18 mouse cellular contexts compared by ENCODE assay signal in genomic region chr11:95500836-95501235, GRCm38 (mm10). TPM values are rescaled to one million over a fixed set of nuclear protein-coding genes. Genes with fewer than 3 reads are reported as not detected.
DNase-seq lines count a peak whose midpoint lies in the region; ATAC-seq lines count a peak whose summit lies in the region.
"Had no signal": no experiment of that assay in that cellular context is flagged by ENCODE, and none has a peak within 500 bp of the region (broad histone marks: within the 10 kb centered on the region; RNA-seq: fewer than 3 reads in every experiment).

No protein-coding gene starts in this region.

- WGBS in forebrain, embryonic 11.5 days, result 66% methylated on average over 3 of the region's 3 CpGs
- 42% methylated on average over 3 of the region's 3 CpGs for WGBS in forebrain, embryonic 12.5 days
- 25% methylated on average over 3 of the region's 3 CpGs for WGBS in midbrain, embryonic 12.5 days
- 42% methylated on average over 3 of the region's 3 CpGs for WGBS in midbrain, embryonic 11.5 days
- 24% methylated on average over 3 of the region's 3 CpGs for WGBS in forebrain, embryonic 16.5 days
- WGBS in midbrain, embryonic 15.5 days, result 5% methylated on average over 3 of the region's 3 CpGs
- 47% methylated on average over 3 of the region's 3 CpGs for WGBS in kidney, embryonic 15.5 days

- DNase-seq in forebrain, embryonic 11.5 days (ENCODE audit: low spot score), result peak; percentile 24
- DNase-seq in midbrain, embryonic 11.5 days (ENCODE audit: low spot score, missing footprints), result no peak
- no peak for DNase-seq in ovary, postnatal 10 days (ENCODE audit: low spot score)
- DNase-seq: adrenal gland, postnatal 10 days; B cell, adult 2 months; gastrocnemius, postnatal 25 days; right cerebral cortex, postnatal 4 days; thymus, postnatal 25 days had no signal

- no peaks in the 10 kb centered on the region; the same call in 1 of the 2 replicates for H3K36me3 ChIP-seq in forebrain, embryonic 11.5 days (ENCODE audit: control insufficient read depth, insufficient read depth, low read length)
- H3K36me3 ChIP-seq in forebrain, embryonic 12.5 days (replicated peaks), result peaks cover 10% of the 10 kb centered on the region
- H3K36me3 ChIP-seq in midbrain, embryonic 12.5 days, result peaks cover 6% of the 10 kb centered on the region
- H3K36me3 ChIP-seq in midbrain, embryonic 11.5 days (ENCODE audit: control insufficient read depth, insufficient read depth, low read length), result peaks cover 2% of the 10 kb centered on the region; the same call in 1 of the 2 replicates
- H3K36me3 ChIP-seq in forebrain, embryonic 16.5 days (ENCODE audit: control insufficient read depth, insufficient read depth), result peaks cover 3% of the 10 kb centered on the region; the same call in 1 of the 2 replicates
- 0 out of 2 replicates have a peak, but pooled peaks cover 4% of the 10 kb centered on the region for H3K36me3 ChIP-seq in midbrain, embryonic 15.5 days (replicated peaks)
- peaks cover 11% of the 10 kb centered on the region; the same call in 1 of the 2 replicates for H3K36me3 ChIP-seq in kidney, embryonic 15.5 days

- H3K4me3 ChIP-seq in forebrain, embryonic 11.5 days (ENCODE audit: low read depth, low read length), result no peak overlapping the region
- H3K4me3 ChIP-seq in forebrain, embryonic 12.5 days (replicated peaks), result no peak overlapping the region
- no peak overlapping the region for H3K4me3 ChIP-seq in midbrain, embryonic 12.5 days
- no peak overlapping the region for H3K4me3 ChIP-seq in midbrain, embryonic 11.5 days (ENCODE audit: low read depth, low read length)
- no peak overlapping the region for H3K4me3 ChIP-seq in forebrain, embryonic 16.5 days (replicated peaks; ENCODE audit: low read length)
- no peak overlapping the region for H3K4me3 ChIP-seq in midbrain, embryonic 15.5 days
- H3K4me3 ChIP-seq in kidney, embryonic 15.5 days (replicated peaks), result no peak overlapping the region
- H3K4me3 ChIP-seq: intestine, embryonic 15.5 days; limb, embryonic 13.5 days had no signal

- no peak for ATAC-seq in forebrain, embryonic 11.5 days (replicated peaks; ENCODE audit: low FRiP score)
- ATAC-seq in forebrain, embryonic 12.5 days (ENCODE audit: low FRiP score), result no peak
- no peak for ATAC-seq in midbrain, embryonic 12.5 days (ENCODE audit: low FRiP score, low read depth)
- no peak for ATAC-seq in midbrain, embryonic 11.5 days (ENCODE audit: low FRiP score)
- peak; percentile 52; the same call in 1 of the 2 replicates for ATAC-seq in forebrain, embryonic 16.5 days
- no peak for ATAC-seq in midbrain, embryonic 15.5 days (replicated peaks)
- no peak for ATAC-seq in kidney, embryonic 15.5 days (replicated peaks; ENCODE audit: low FRiP score)
- ATAC-seq: intestine, embryonic 15.5 days had no signal

- H3K9ac ChIP-seq in forebrain, embryonic 11.5 days (ENCODE audit: low read length), result no peak overlapping the region
- no peak overlapping the region for H3K9ac ChIP-seq in forebrain, embryonic 12.5 days
- H3K9ac ChIP-seq in midbrain, embryonic 12.5 days (replicated peaks), result no peak overlapping the region
- no peak overlapping the region for H3K9ac ChIP-seq in midbrain, embryonic 11.5 days (ENCODE audit: low read length)
- H3K9ac ChIP-seq in forebrain, embryonic 16.5 days (replicated peaks; ENCODE audit: low read depth, low read length), result no peak overlapping the region
- H3K9ac ChIP-seq in midbrain, embryonic 15.5 days, result no peak overlapping the region
- H3K9ac ChIP-seq in kidney, embryonic 15.5 days, result no peak overlapping the region
- H3K9ac ChIP-seq: intestine, embryonic 15.5 days; limb, embryonic 13.5 days; liver, embryonic 14.5 days had no signal

- H3K4me1 ChIP-seq in forebrain, embryonic 11.5 days (replicated peaks; ENCODE audit: control insufficient read depth, insufficient read depth, low read length), result no peaks in the 10 kb centered on the region
- H3K4me1 ChIP-seq in forebrain, embryonic 12.5 days, result peaks cover 18% of the 10 kb centered on the region
- no peaks in the 10 kb centered on the region; the same call in none of the 2 replicates for H3K4me1 ChIP-seq in midbrain, embryonic 12.5 days
- H3K4me1 ChIP-seq in midbrain, embryonic 11.5 days (ENCODE audit: control insufficient read depth, insufficient read depth, low read length), result no peaks in the 10 kb centered on the region
- peaks cover 8% of the 10 kb centered on the region for H3K4me1 ChIP-seq in forebrain, embryonic 16.5 days (replicated peaks; ENCODE audit: control insufficient read depth, insufficient read depth, low read length)
- H3K4me1 ChIP-seq in midbrain, embryonic 15.5 days, result 0 out of 2 replicates have a peak, but pooled peaks cover 5% of the 10 kb centered on the region
- H3K4me1 ChIP-seq in kidney, embryonic 15.5 days, result peaks cover 14% of the 10 kb centered on the region
- H3K4me1 ChIP-seq: intestine, embryonic 15.5 days had no signal

- no peaks in the 10 kb centered on the region for H3K27me3 ChIP-seq in forebrain, embryonic 11.5 days (ENCODE audit: control insufficient read depth, insufficient read depth, low read length)
- H3K27me3 ChIP-seq in forebrain, embryonic 12.5 days, result no peaks in the 10 kb centered on the region
- peaks cover 3% of the 10 kb centered on the region; the same call in 1 of the 2 replicates for H3K27me3 ChIP-seq in midbrain, embryonic 12.5 days
- H3K27me3 ChIP-seq in midbrain, embryonic 11.5 days (ENCODE audit: control insufficient read depth, insufficient read depth, low read length), result no peaks in the 10 kb centered on the region
- no peaks in the 10 kb centered on the region for H3K27me3 ChIP-seq in forebrain, embryonic 16.5 days (replicated peaks; ENCODE audit: control insufficient read depth, insufficient read depth, low read length)
- H3K27me3 ChIP-seq in midbrain, embryonic 15.5 days (replicated peaks), result no peaks in the 10 kb centered on the region
- H3K27me3 ChIP-seq in kidney, embryonic 15.5 days, result no peaks in the 10 kb centered on the region
- H3K27me3 ChIP-seq: intestine, embryonic 15.5 days; limb, embryonic 13.5 days had no signal

- no peaks in the 10 kb centered on the region for H3K9me3 ChIP-seq in forebrain, embryonic 11.5 days (ENCODE audit: control insufficient read depth, low read length)
- no peaks in the 10 kb centered on the region for H3K9me3 ChIP-seq in forebrain, embryonic 12.5 days
- H3K9me3 ChIP-seq in midbrain, embryonic 12.5 days, result no peaks in the 10 kb centered on the region
- no peaks in the 10 kb centered on the region for H3K9me3 ChIP-seq in midbrain, embryonic 11.5 days (ENCODE audit: control insufficient read depth, low read length)
- H3K9me3 ChIP-seq in forebrain, embryonic 16.5 days (ENCODE audit: control insufficient read depth, low read length), result no peaks in the 10 kb centered on the region
- H3K9me3 ChIP-seq in midbrain, embryonic 15.5 days, result no peaks in the 10 kb centered on the region
- no peaks in the 10 kb centered on the region for H3K9me3 ChIP-seq in kidney, embryonic 15.5 days (replicated peaks)
- H3K9me3 ChIP-seq: intestine, embryonic 15.5 days; limb, embryonic 13.5 days had no signal

- no peak overlapping the region for H3K4me2 ChIP-seq in forebrain, embryonic 11.5 days (ENCODE audit: low read depth, low read length, severe bottlenecking)
- no peak overlapping the region for H3K4me2 ChIP-seq in forebrain, embryonic 12.5 days
- H3K4me2 ChIP-seq in midbrain, embryonic 12.5 days (replicated peaks), result no peak overlapping the region
- H3K4me2 ChIP-seq in midbrain, embryonic 11.5 days, result no peak overlapping the region
- H3K4me2 ChIP-seq in forebrain, embryonic 16.5 days (ENCODE audit: low read length), result no peak overlapping the region
- no peak overlapping the region for H3K4me2 ChIP-seq in midbrain, embryonic 15.5 days
- no peak overlapping the region for H3K4me2 ChIP-seq in kidney, embryonic 15.5 days
- H3K4me2 ChIP-seq: heart, embryonic 11.5 days; intestine, embryonic 15.5 days; limb, embryonic 13.5 days had no signal

- H3K27ac ChIP-seq in forebrain, embryonic 11.5 days (ENCODE audit: low read depth, low read length), result no peak overlapping the region
- H3K27ac ChIP-seq in forebrain, embryonic 12.5 days, result no peak overlapping the region
- peak overlapping the region; percentile 46 for H3K27ac ChIP-seq in midbrain, embryonic 12.5 days (replicated peaks)
- no peak overlapping the region; the same call in 1 of the 2 replicates for H3K27ac ChIP-seq in midbrain, embryonic 11.5 days (ENCODE audit: low read depth, low read length)
- H3K27ac ChIP-seq in forebrain, embryonic 16.5 days (ENCODE audit: low read length), result peak overlapping the region; percentile 46
- H3K27ac ChIP-seq in midbrain, embryonic 15.5 days, result 0 out of 2 replicates have a peak overlapping the region, but pooled peaks have one; percentile 23
- H3K27ac ChIP-seq in kidney, embryonic 15.5 days, result no peak overlapping the region
- H3K27ac ChIP-seq: intestine, embryonic 15.5 days; kidney, postnatal 0 days; limb, embryonic 13.5 days; liver, embryonic 14.5 days had no signal

RNA-seq across cellular contexts. Expression of gene Nxph3, which starts 13.5 kb away (rescaled TPM):
- 0.25 and 0.28 TPM in 2 replicates for polyA plus RNA-seq in forebrain, embryonic 11.5 days (2014; fragmentation: Nextera tagmentation; extraction: Ambion mirVana)
- polyA plus RNA-seq in forebrain, embryonic 12.5 days (2016; fragmentation: Nextera tagmentation; extraction: Ambion mirVana), result 0.57 and 0.87 TPM in 2 replicates
- polyA plus RNA-seq in midbrain, embryonic 12.5 days (2016; fragmentation: Nextera tagmentation; extraction: Ambion mirVana), result 0.68 and 0.77 TPM in 2 replicates
- 0.20 and 0.37 TPM in 2 replicates for polyA plus RNA-seq in midbrain, embryonic 11.5 days (2014; fragmentation: Nextera tagmentation; extraction: Ambion mirVana)
- polyA plus RNA-seq in forebrain, embryonic 16.5 days (2015; fragmentation: Nextera tagmentation; extraction: Ambion mirVana), result 7.5 and 7.6 TPM in 2 replicates
- polyA plus RNA-seq in midbrain, embryonic 15.5 days (2015; fragmentation: Nextera tagmentation; extraction: Ambion mirVana), result 3.2 and 4.4 TPM in 2 replicates
- 0.32 and 0.40 TPM in 2 replicates for polyA plus RNA-seq in kidney, embryonic 15.5 days (2015; fragmentation: Nextera tagmentation; extraction: Ambion mirVana)

Comparison
In these comparisons a context has a peak if more than half of its experiments do, and no peak if none do; other contexts are left out.
1. H3K27ac ChIP-seq: peak in midbrain, embryonic 12.5 days (single experiment), forebrain, embryonic 16.5 days (single experiment) and midbrain, embryonic 15.5 days (single experiment); none in forebrain, embryonic 11.5 days (single experiment), forebrain, embryonic 12.5 days (single experiment), midbrain, embryonic 11.5 days (single experiment) and kidney, embryonic 15.5 days (single experiment).